Mouse (Mus musculus) megakaryocyte, embryonic 14.5 days (primary cell): ENCODE measurements around the gene Pxdn. TPM values are rescaled to one million over a fixed set of nuclear protein-coding genes. Genes with fewer than 3 reads are reported as not detected.

Experiments
- H3K27me3 ChIP-seq: replicated peaks from 2 replicates; pipeline ENCODE3; 2012; ENCODE audit warnings: inconsistent platforms
- H3K36me3 ChIP-seq: replicated peaks from 2 replicates; pipeline ENCODE3; 2012; ENCODE audit warnings: low read length, inconsistent platforms, mixed read lengths
- H3K4me1 ChIP-seq: 2 replicates; pipeline ENCODE4 v1.6.1; 2012; ENCODE audit warnings: inconsistent platforms
- H3K4me3 ChIP-seq: replicated peaks from 2 replicates; pipeline ENCODE3; 2012; ENCODE audit warnings: moderate library complexity, mild to moderate bottlenecking, inconsistent platforms
- H3K9me3 ChIP-seq: 2 replicates; pipeline ENCODE4 v1.6.1; 2012; ENCODE audit warnings: inconsistent platforms
- FLI1 ChIP-seq: IDR thresholded peaks from 2 replicates; pipeline ENCODE4 v1.6.1; 2012; ENCODE audit warnings: low read length, inconsistent platforms, mixed read lengths
- GATA1 ChIP-seq: IDR thresholded peaks from 3 replicates; pipeline ENCODE4 v1.6.1; 2012; ENCODE audit warnings: mixed read lengths, low read length, inconsistent platforms, borderline replicate concordance
- polyA plus RNA-seq: library from polyadenylated mRNA; stranded (reverse); fragments of >175 nt; gene quantifications from 2 replicates; pipeline ENCODE4 v1.2.3, GENCODE M21; 2012; ENCODE audit warnings: low replicate concordance; ENCODE audit not compliant: insufficient read depth

Pxdn gene
- polyA plus RNA-seq, 1 experiment: 0.02 TPM

GRCm38 (mm10) chr12:29951043-29951442 is 13.6 kb downstream of the Pxdn start:
- no peaks in the 10 kb centered on the region for H3K4me1 ChIP-seq
- no peaks in the 10 kb centered on the region for H3K27me3 ChIP-seq
- H3K9me3 ChIP-seq: peaks cover 27% of the 10 kb centered on the region
- no peak for TF ChIP-seq GATA1
- no peak for TF ChIP-seq FLI1
- no peak overlapping the region for H3K4me3 ChIP-seq
- H3K36me3 ChIP-seq: no peaks in the 10 kb centered on the region

GRCm38 (mm10) chr12:29951485-29951884 is 14.1 kb downstream of the Pxdn start:
- Histone ChIP-seq H3K27me3 (no peaks in the 10 kb centered on the region), H3K4me1 (no peaks in the 10 kb centered on the region), H3K36me3 (no peaks in the 10 kb centered on the region), H3K4me3 (no peak overlapping the region), H3K9me3 (peaks cover 26% of the 10 kb centered on the region)
- TF ChIP-seq FLI1: no peak
- TF ChIP-seq GATA1: no peak

- Histone ChIP-seq H3K4me3 (no peak overlapping the region), H3K9me3 (peaks cover 32% of the 10 kb centered on the region), H3K4me1 (no peaks in the 10 kb centered on the region), H3K27me3 (no peaks in the 10 kb centered on the region), H3K36me3 (no peaks in the 10 kb centered on the region)
- TF ChIP-seq FLI1 (no peak), GATA1 (no peak)
Observed at GRCm38 (mm10) chr12:29952102-29952501, 14.7 kb downstream of the Pxdn start.

- Histone ChIP-seq H3K27me3 (no peaks in the 10 kb centered on the region), H3K4me3 (no peak overlapping the region), H3K4me1 (no peaks in the 10 kb centered on the region), H3K9me3 (peaks cover 46% of the 10 kb centered on the region), H3K36me3 (no peaks in the 10 kb centered on the region)
- TF ChIP-seq FLI1: no peak
- TF ChIP-seq GATA1: no peak
Observed at GRCm38 (mm10) chr12:29953999-29954398, 16.6 kb downstream of the Pxdn start.

GRCm38 (mm10) chr12:29954464-29954863 is 17.1 kb downstream of the Pxdn start:
- no peak overlapping the region for H3K4me3 ChIP-seq
- no peaks in the 10 kb centered on the region for H3K4me1 ChIP-seq
- TF ChIP-seq FLI1: no peak
- TF ChIP-seq GATA1: no peak
- H3K27me3 ChIP-seq: no peaks in the 10 kb centered on the region
- H3K9me3 ChIP-seq: peaks cover 44% of the 10 kb centered on the region
- H3K36me3 ChIP-seq: no peaks in the 10 kb centered on the region

- Histone ChIP-seq H3K9me3 (peaks cover 54% of the 10 kb centered on the region), H3K4me3 (no peak overlapping the region), H3K27me3 (no peaks in the 10 kb centered on the region), H3K4me1 (no peaks in the 10 kb centered on the region), H3K36me3 (no peaks in the 10 kb centered on the region)
- TF ChIP-seq GATA1 (no peak), FLI1 (no peak)
Observed at GRCm38 (mm10) chr12:29956969-29957368, 19.6 kb downstream of the Pxdn start.

GRCm38 (mm10) chr12:29958637-29959036 is 21.2 kb downstream of the Pxdn start:
- H3K27me3 ChIP-seq: no peaks in the 10 kb centered on the region
- H3K9me3 ChIP-seq: peaks cover 55% of the 10 kb centered on the region
- no peak for TF ChIP-seq FLI1
- no peak for TF ChIP-seq GATA1
- no peak overlapping the region for H3K4me3 ChIP-seq
- H3K36me3 ChIP-seq: no peaks in the 10 kb centered on the region
- no peaks in the 10 kb centered on the region for H3K4me1 ChIP-seq

GRCm38 (mm10) chr12:29961041-29961440 is 23.6 kb downstream of the Pxdn start:
- no peak for TF ChIP-seq FLI1
- TF ChIP-seq GATA1: no peak
- H3K4me1 ChIP-seq: no peaks in the 10 kb centered on the region

GRCm38 (mm10) chr12:29965016-29965415 is 27.6 kb downstream of the Pxdn start:
- no peaks in the 10 kb centered on the region for H3K4me1 ChIP-seq
- no peak overlapping the region for H3K4me3 ChIP-seq
- TF ChIP-seq GATA1 (no peak), FLI1 (no peak)
- no peaks in the 10 kb centered on the region for H3K27me3 ChIP-seq
- peaks cover 28% of the 10 kb centered on the region for H3K9me3 ChIP-seq
- no peaks in the 10 kb centered on the region for H3K36me3 ChIP-seq

More at GRCm38 (mm10) chr12:29961041-29961440, 23.6 kb downstream of the Pxdn start:
- H3K36me3 ChIP-seq: no peaks in the 10 kb centered on the region
- H3K27me3 ChIP-seq: no peaks in the 10 kb centered on the region
- H3K9me3 ChIP-seq: peaks cover 57% of the 10 kb centered on the region
- H3K4me3 ChIP-seq: no peak overlapping the region

GRCm38 (mm10) chr12:29971795-29972464 is 34.5 kb downstream of the Pxdn start:
- Histone ChIP-seq H3K9me3 (peaks cover 12% of the 10 kb centered on the region), H3K4me1 (no peaks in the 10 kb centered on the region), H3K4me3 (no peak overlapping the region), H3K36me3 (no peaks in the 10 kb centered on the region), H3K27me3 (no peaks in the 10 kb centered on the region)
- TF ChIP-seq GATA1: no peak
- TF ChIP-seq FLI1: no peak
